Mouse (Mus musculus) midbrain, embryonic 12.5 days (tissue): Measurements from ENCODE around the gene Dhrs7b. TPM values are rescaled to one million over a fixed set of nuclear protein-coding genes. Genes with fewer than 3 reads are reported as not detected.
"Not testable (repeated sequence)": the region's sequence is repeated elsewhere in the genome, so short reads cannot be mapped to it uniquely, and the experiment has no call there.

Experiments
- ATAC-seq: fragments of 200-750 bp; cut with Nextera tagmentation; 2 replicates; pipeline ENCODE4 v1.8.0; 2017; ENCODE audit warnings: low read depth, moderate TSS enrichment, moderate library complexity; ENCODE audit not compliant: low FRiP score
- H3K27ac ChIP-seq: fragments of 300-500 bp; sonication (generic); replicated peaks from 2 replicates; pipeline ENCODE4 v1.5.1; 2016; ENCODE audit warnings: mild to moderate bottlenecking
- H3K27me3 ChIP-seq: fragments of 300-500 bp; sonication (generic); 2 replicates; pipeline ENCODE4 v1.6.1; 2016; ENCODE audit warnings: mild to moderate bottlenecking
- H3K36me3 ChIP-seq: fragments of 300-500 bp; sonication (generic); 2 replicates; pipeline ENCODE4 v1.6.1; 2016
- H3K4me1 ChIP-seq: fragments of 300-500 bp; sonication (generic); 2 replicates; pipeline ENCODE4 v1.6.1; 2016
- H3K4me2 ChIP-seq: fragments of 300-500 bp; sonication (generic); replicated peaks from 2 replicates; pipeline ENCODE4 v1.6.1; 2016; ENCODE audit warnings: mild to moderate bottlenecking, moderate library complexity
- H3K4me3 ChIP-seq: fragments of 300-500 bp; sonication (generic); 2 replicates; pipeline ENCODE4 v1.5.1; 2016; ENCODE audit warnings: mild to moderate bottlenecking
- H3K9ac ChIP-seq: fragments of 300-500 bp; sonication (generic); replicated peaks from 2 replicates; pipeline ENCODE4 v1.6.1; 2016; ENCODE audit warnings: mild to moderate bottlenecking, moderate library complexity
- H3K9me3 ChIP-seq: fragments of 300-500 bp; sonication (generic); 2 replicates; pipeline ENCODE4 v1.6.1; 2016; ENCODE audit warnings: mild to moderate bottlenecking
- WGBS: fragments of 180-500 bp; shearing (Covaris S2); methylation state at CpG from one replicate; pipeline ENCODE4 v1.1.7; 2016; 5-methylcytosine and 5-hydroxymethylcytosine counted together
- polyA plus RNA-seq: library from polyadenylated mRNA; unstranded; fragments of >200 nt; fragmentation: Nextera tagmentation; extraction: Ambion mirVana; gene quantifications from 2 replicates; pipeline ENCODE4 v1.2.1, GENCODE M21; 2016

The Dhrs7b gene
- polyA plus RNA-seq, 1 experiment from 2014 or later, result 24.7 TPM

DNA sequence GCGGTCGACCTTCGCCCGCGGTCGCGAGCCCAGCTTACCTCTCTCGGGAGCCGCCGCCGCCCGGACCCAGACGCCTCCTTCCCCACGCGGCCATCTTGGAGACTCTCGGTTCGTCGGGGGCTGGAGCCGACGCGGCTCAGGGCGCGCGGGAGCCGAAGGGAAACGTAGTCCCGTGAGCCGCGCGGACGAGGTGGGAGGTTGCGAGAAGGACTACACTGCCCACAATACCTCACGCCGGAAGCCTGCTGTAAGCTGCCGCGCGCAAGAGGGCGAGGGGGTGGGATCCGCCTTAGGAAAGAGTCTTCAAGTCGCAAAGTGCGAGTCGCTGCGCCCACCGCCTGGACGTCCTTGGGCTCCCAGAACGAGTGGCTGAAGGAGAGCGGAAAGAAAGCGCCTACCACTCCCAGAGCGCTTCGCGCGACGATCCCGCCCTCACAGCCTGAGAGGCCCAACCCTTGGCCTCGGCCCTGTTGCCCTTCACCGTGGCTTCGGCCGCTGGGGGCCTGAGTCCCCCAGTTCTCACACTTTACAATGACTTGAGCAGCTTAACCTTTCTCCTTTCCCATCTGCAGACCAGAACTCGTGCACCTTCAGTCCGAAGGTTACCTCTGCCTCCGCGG is 48.4 kb downstream of the Dhrs7b start, which contains the start of gene Tmem11:
TSS of gene Tmem11 (minus strand) at position 598 of the 620 bp plus-strand sequence.
- Histone ChIP-seq H3K36me3 (no peaks in the 10 kb centered on the region), H3K27ac (peak within 1 kb of the TSS; percentile 92), H3K9ac (peak within 1 kb of the TSS; percentile 86), H3K9me3 (no peaks in the 10 kb centered on the region), H3K27me3 (no peaks in the 10 kb centered on the region), H3K4me2 (peak within 1 kb of the TSS; percentile 74), H3K4me3 (peak within 1 kb of the TSS; percentile 80), H3K4me1 (peaks cover 23% of the 10 kb centered on the region)
- under 1% methylated on average over 62 of the region's 62 CpGs for WGBS
- ATAC-seq, result peak; percentile 99

- Histone ChIP-seq H3K4me2 (peak overlapping the region; percentile 74), H3K9me3 (no peaks in the 10 kb centered on the region), H3K36me3 (no peaks in the 10 kb centered on the region), H3K9ac (peak overlapping the region; percentile 68), H3K27ac (peak overlapping the region; percentile 92), H3K4me3 (peak overlapping the region; percentile 80), H3K27me3 (no peaks in the 10 kb centered on the region), H3K4me1 (peaks cover 23% of the 10 kb centered on the region)
- ATAC-seq, result no peak
- WGBS, result 2% methylated on average over 11 of the region's 11 CpGs
Observed at GRCm38 (mm10) chr11:60879423-60879822, 49.0 kb downstream of the Dhrs7b start.

GRCm38 (mm10) chr11:60880559-60880958 is 50.1 kb downstream of the Dhrs7b start:
- Histone ChIP-seq H3K4me3 (no peak overlapping the region), H3K27ac (no peak overlapping the region), H3K4me1 (peaks cover 23% of the 10 kb centered on the region), H3K9me3 (no peaks in the 10 kb centered on the region), H3K36me3 (no peaks in the 10 kb centered on the region), H3K27me3 (no peaks in the 10 kb centered on the region), H3K4me2 (no peak overlapping the region), H3K9ac (no peak overlapping the region)
- ATAC-seq, result no peak
- WGBS, result 91% methylated on average over 4 of the region's 4 CpGs

- H3K9me3 ChIP-seq, result no peaks in the 10 kb centered on the region
- peaks cover 10% of the 10 kb centered on the region for H3K4me1 ChIP-seq
- H3K4me3 ChIP-seq, result no peak overlapping the region
- no peak overlapping the region for H3K27ac ChIP-seq
- no peak for ATAC-seq
- no peaks in the 10 kb centered on the region for H3K36me3 ChIP-seq
- no peak overlapping the region for H3K9ac ChIP-seq
- WGBS, result 73% methylated on average over 3 of the region's 3 CpGs
- H3K27me3 ChIP-seq, result no peaks in the 10 kb centered on the region
- H3K4me2 ChIP-seq, result no peak overlapping the region
Observed at GRCm38 (mm10) chr11:60882386-60882785, 52.0 kb downstream of the Dhrs7b start.

DNA sequence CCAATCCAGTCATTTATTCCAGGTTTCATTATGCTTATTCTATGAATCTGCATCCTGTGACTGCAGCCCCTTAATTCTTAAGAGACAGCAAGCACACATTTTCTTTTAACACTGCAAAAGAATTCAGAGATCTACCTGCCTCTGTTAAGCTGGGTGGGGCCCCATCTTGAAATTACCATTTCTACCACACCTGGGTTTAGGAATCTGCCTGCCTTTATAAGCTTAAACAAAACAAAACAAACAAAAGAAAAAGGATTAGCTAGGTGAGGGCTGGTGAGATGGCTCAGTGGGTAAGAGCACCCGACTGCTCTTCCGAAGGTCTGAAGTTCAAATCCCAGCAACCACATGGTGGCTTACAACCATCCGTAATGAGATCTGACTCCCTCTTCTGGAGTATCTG is 56.6 kb downstream of the Dhrs7b start:
- 84% methylated on average over 3 of the region's 3 CpGs for WGBS
- not testable (repeated sequence) for H3K4me2 ChIP-seq, H3K27me3 ChIP-seq, H3K36me3 ChIP-seq, H3K4me3 ChIP-seq, H3K27ac ChIP-seq, H3K4me1 ChIP-seq, ATAC-seq, H3K9me3 ChIP-seq, H3K9ac ChIP-seq

DNA sequence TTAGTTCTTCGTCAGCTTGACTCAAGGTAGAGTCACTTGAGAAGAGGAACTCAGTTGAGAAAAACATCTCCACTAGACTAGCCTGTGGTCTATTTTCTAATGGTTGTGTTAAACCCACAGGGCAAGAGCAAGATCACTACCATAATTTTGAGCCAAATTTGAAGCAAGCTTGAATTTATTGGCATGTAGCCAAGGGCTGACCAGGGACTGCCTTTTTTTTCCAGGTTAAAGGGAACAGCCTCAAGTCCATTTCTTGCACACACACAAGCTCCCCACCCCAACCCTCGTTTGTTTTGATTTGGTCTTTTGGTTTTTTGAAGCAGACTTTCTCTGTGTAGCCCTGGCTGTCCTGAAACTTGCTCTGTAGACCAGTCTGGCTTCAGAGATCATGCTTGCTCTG is 59.4 kb downstream of the Dhrs7b start:
- Histone ChIP-seq H3K9ac (no peak overlapping the region), H3K27me3 (no peaks in the 10 kb centered on the region), H3K27ac (no peak overlapping the region), H3K9me3 (no peaks in the 10 kb centered on the region), H3K4me2 (no peak overlapping the region), H3K4me3 (no peak overlapping the region), H3K36me3 (no peaks in the 10 kb centered on the region), H3K4me1 (no peaks in the 10 kb centered on the region)
- 68% methylated on average over 2 of the region's 2 CpGs for WGBS
- ATAC-seq, result no peak

GRCm38 (mm10) chr11:60890286-60890685 is 59.9 kb downstream of the Dhrs7b start:
- 72% methylated on average over 6 of the region's 6 CpGs for whole genome bisulfite sequencing
- Histone ChIP-seq H3K4me1 (no peaks in the 10 kb centered on the region), H3K9me3 (no peaks in the 10 kb centered on the region), H3K4me3 (no peak overlapping the region), H3K27me3 (no peaks in the 10 kb centered on the region), H3K36me3 (no peaks in the 10 kb centered on the region), H3K27ac (no peak overlapping the region), H3K9ac (no peak overlapping the region), H3K4me2 (no peak overlapping the region)
- ATAC-seq, result no peak

- no peaks in the 10 kb centered on the region for H3K27me3 ChIP-seq
- no peak overlapping the region for H3K4me3 ChIP-seq
- no peaks in the 10 kb centered on the region for H3K36me3 ChIP-seq
- no peak overlapping the region for H3K4me2 ChIP-seq
- WGBS, result 64% methylated on average over 3 of the region's 3 CpGs
- ATAC-seq, result no peak
- H3K9me3 ChIP-seq, result no peaks in the 10 kb centered on the region
- no peaks in the 10 kb centered on the region for H3K4me1 ChIP-seq
- H3K27ac ChIP-seq, result no peak overlapping the region
- H3K9ac ChIP-seq, result no peak overlapping the region
Observed at GRCm38 (mm10) chr11:60890744-60891143, 60.3 kb downstream of the Dhrs7b start.

- H3K9ac ChIP-seq, result no peak overlapping the region
- no peak overlapping the region for H3K4me2 ChIP-seq
Observed at GRCm38 (mm10) chr11:60895915-60896314, 65.5 kb downstream of the Dhrs7b start.

GRCm38 (mm10) chr11:60902001-60902400 is 71.6 kb downstream of the Dhrs7b start:
- no peaks in the 10 kb centered on the region for H3K4me1 ChIP-seq
- H3K36me3 ChIP-seq, result peaks cover 36% of the 10 kb centered on the region
- H3K9ac ChIP-seq, result no peak overlapping the region
- no peak overlapping the region for H3K4me2 ChIP-seq
- peaks cover 3% of the 10 kb centered on the region; the same call in 1 of the 2 replicates for H3K27me3 ChIP-seq
- ATAC-seq, result no peak
- no peak overlapping the region for H3K27ac ChIP-seq
- H3K9me3 ChIP-seq, result no peaks in the 10 kb centered on the region
- 87% methylated on average over 7 of the region's 7 CpGs for WGBS
- no peak overlapping the region for H3K4me3 ChIP-seq

More at GRCm38 (mm10) chr11:60895915-60896314, 65.5 kb downstream of the Dhrs7b start:
- H3K4me1 ChIP-seq, result no peaks in the 10 kb centered on the region
- 41% methylated on average over 4 of the region's 4 CpGs for WGBS
- ATAC-seq, result no peak
- no peak overlapping the region for H3K4me3 ChIP-seq
- H3K27me3 ChIP-seq, result peaks cover 6% of the 10 kb centered on the region; the same call in 1 of the 2 replicates
- no peak overlapping the region for H3K27ac ChIP-seq
- H3K36me3 ChIP-seq, result no peaks in the 10 kb centered on the region
- no peaks in the 10 kb centered on the region for H3K9me3 ChIP-seq

- Histone ChIP-seq H3K4me2 (no peak overlapping the region), H3K36me3 (peaks cover 36% of the 10 kb centered on the region), H3K4me1 (no peaks in the 10 kb centered on the region), H3K27ac (no peak overlapping the region), H3K4me3 (no peak overlapping the region), H3K9me3 (no peaks in the 10 kb centered on the region), H3K27me3 (no peaks in the 10 kb centered on the region), H3K9ac (no peak overlapping the region)
- 80% methylated on average over 4 of the region's 4 CpGs for WGBS
- no peak for ATAC-seq
Observed at GRCm38 (mm10) chr11:60902486-60902885, 72.1 kb downstream of the Dhrs7b start.

GRCm38 (mm10) chr11:60903661-60904061 is 73.2 kb downstream of the Dhrs7b start:
- H3K27ac ChIP-seq, result no peak overlapping the region
- no peaks in the 10 kb centered on the region for H3K9me3 ChIP-seq
- no peaks in the 10 kb centered on the region for H3K27me3 ChIP-seq
- ATAC-seq, result no peak
- H3K4me1 ChIP-seq, result no peaks in the 10 kb centered on the region
- H3K4me3 ChIP-seq, result no peak overlapping the region
- H3K36me3 ChIP-seq, result peaks cover 36% of the 10 kb centered on the region
- H3K4me2 ChIP-seq, result no peak overlapping the region
- 90% methylated on average over 6 of the region's 6 CpGs for WGBS
- H3K9ac ChIP-seq, result no peak overlapping the region
